Mouse (Mus musculus) layer of hippocampus, adult 9-10 months (tissue): Measurements from ENCODE around the gene Tmem171.

ENCODE experiments used
- DNase-seq: peaks from one replicate; pipeline ENCODE4 v3.0.0; 2022; ENCODE audit warnings: low spot score

The Tmem171 gene

DNA sequence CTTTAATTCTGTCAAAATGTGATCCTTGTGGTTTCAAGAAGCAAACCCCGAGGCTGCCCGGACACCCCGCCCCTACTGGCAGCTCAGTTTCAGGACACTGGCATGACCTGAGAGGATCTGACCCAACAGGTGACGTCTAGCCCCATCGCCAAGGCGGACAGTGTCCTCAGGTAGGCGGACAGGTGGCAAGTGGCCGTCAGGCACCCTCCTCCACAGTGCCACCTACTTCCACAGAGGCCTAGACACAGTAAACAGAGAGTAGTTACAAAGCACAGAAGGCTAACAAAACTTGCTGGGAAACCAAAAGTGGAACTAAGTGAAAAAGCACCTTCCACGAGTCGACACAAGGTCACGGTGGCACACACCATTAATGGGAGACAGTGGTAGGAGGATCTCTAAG lies 1.3 kb downstream of the Tmem171 start:
- no peak for DNase-seq

DNA sequence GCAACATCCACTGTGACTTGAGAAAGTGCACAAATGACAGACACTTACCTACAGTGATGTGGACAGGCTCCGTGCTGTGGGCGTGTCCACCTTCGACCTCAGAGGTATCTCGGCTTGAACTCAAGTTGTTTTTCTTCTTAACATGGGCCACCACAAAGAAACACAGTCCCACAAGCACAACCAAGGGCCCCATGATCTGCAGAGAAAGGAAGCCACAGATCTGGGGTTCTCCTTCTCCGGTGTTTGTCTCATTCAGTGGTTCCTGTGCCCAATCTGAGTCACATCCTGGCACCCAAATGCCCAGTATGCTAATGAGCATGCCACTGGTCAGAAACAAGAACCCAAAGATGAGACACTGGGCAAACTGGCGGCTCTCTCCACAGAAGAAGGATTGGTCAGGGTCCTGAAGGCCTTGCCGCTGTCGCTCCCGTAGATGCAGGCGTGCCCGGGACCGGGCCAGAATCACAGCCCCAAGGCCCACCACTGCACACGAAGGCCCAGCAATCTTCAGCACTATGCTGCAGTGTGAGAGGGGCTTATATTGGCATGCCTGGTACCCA lies 2.6 kb downstream of the Tmem171 start:
- DNase-seq: no peak

DNA sequence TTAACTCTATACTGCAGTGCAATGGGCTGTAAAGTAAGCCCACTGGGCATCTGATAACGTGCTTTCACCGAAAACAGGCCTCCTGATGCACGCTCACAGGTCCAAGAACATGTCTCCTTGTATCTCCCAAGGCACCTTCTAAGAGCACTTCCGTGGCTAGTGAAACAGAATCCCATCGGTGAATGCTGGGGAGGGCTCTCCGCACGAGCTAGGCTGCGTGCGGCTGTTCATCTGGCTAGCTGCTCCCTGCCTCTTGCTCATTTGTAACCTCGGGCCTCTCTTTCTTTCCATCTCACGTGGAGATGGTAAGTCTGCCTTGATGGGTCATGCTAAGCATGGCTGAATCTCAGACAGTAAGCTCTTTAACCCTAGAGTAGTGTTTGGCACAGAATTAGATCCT lies 3.7 kb downstream of the Tmem171 start:
- no peak for DNase-seq

DNA sequence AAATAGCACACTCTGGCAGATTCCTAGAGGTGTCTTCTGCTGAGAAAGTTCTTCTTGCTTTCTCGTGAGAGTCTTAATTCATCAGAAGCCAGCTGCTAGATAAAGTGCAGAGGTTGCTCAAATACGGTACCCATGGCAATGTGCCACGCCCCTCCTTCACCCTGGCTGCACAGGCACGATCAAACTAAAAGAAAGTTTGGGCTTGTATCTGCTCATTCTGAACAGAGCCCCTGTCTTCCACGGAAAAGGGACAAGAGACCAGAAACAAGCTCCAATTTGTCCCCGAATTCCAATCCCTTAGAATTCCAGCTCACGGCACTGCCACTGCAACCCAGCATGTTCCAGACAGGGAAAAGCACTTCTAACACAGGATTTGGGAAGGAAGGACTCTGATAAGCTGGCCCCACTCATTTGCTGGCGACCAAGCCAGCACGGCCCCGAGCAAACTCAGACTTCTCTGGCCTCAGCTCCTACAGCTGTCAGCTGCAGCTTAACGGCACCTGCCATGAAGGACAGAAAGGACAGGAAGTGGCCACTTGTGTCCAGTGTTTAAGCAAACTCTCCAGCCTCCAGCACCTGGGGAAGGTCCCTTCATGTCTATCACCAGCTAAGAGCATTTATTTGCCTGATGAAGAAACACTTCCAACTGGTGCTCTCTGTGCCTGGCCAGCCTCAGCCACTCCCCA lies 4.9 kb downstream of the Tmem171 start:
- no peak for DNase-seq

DNA sequence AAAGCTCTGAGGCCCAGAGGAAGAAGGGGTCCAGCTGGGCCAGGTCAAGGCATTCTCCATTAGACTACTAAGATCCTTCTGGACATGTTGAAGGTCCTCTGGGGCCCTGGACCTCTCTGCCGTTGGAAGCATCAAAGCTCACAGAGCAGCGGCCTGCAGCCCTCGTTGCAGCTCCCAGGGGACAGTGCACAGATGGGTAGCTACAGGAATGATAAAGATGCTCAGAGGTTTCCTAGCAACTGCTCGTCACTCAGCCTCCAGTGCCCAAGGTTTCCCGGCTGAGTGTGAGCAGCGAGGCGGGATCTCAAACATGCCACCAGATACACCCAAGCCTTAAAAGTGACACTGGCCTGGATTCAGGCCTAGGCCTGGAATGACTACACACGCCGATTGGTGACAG lies 6.7 kb downstream of the Tmem171 start:
- DNase-seq: no peak

DNA sequence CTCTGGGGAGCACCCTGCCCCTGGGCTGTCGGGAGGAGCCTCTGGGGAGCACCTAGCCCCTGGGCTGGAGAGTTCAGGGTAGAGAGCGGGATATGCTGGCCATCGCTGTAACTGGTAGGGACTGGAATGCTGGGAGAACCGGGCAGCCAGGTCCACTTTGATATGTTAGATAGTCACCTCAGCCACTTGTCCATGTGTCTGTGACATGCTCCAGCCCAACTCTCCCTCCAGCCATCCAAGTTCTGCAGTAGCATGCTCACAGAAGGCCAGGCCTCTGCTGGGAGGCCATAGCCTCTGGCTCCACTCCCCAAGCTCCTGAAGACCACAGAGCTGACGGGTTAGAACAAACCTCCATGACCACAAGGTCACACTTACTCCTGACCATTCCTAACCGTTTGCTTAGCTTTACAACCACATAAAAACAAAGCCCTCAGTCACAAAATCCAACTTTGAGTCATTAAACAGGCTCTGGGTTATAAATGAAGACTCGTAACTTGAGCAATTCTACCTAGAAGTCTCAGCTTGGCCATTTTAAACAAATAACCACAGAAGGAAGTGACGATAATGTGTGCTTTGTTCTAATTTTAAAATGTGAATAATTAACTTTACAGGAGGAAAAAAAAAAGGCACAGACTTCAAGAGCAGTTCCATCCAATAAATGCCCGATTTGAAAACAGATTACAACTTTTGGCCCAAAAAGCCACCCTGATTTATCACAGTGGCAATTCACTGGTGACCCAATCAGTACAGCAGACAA lies 10.3 kb downstream of the Tmem171 start:
- DNase-seq: no peak

DNA sequence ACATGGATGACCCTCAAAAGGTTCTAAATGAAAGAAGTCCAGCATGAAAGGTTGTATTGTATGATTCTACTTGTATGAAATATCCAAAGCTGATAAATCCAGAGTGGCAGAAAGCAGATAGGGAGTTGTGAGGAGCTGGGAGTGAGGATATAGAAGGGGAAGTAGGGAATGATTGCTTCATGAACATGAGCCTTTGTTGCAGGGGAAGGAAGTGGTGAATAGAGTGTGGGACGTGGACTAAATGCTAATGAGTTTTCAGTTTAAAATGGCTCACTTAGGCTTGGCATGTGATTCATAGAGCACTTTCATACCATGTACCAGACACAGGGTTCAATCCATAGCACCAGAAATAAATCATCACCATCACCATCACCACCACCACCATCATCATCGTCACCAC lies 11.2 kb downstream of the Tmem171 start:
- no peak for DNase-seq

DNA sequence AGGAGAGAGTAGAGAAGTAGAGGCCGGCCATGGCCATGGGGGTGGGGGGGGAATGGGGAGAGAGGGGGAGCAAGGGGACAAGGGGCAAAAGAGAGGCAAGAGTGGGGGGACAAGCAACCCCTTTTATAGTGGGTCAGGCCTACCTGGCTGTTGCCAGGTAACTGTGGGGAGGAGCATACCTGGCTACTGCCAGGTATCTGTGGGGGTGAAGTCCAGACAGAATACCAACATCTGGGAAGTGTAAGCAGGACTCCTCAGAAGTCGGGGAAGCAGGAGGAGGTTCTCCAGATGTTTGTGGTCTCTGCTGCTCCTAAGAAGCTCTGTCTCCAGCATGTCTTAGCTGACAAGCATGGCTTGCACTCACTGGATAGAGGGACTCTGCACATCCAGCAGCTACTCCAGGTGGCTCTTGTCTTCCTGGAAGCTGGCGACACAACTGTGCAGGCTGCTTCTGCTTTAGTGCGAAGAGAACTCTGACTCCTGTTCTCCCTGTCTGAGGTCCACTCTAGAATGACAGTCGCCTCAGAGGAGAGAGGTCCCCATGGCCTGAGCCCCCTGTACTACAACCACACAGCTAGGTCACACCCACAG lies 14.1 kb downstream of the Tmem171 start:
- no peak for DNase-seq

DNA sequence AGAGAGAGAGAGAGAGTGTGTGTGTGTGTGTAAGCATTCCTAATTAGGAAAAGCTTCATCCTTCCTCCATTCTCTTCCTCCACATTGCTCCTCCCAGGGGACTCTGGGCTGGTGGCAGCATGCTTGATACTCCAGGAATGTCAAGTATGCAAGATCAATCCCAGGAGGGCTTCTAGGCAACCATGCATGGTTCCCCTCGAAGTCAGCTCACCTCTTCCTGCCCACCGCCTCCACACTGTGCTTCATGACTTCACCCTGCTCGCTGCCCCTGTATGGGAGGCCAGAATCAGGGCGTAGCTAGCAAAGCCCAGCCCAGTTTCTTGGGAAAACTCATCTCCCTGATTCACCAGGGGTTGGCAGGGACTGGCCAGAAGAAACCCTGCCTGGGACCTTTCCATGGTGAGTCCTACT lies 15.0 kb downstream of the Tmem171 start:
- no peak for DNase-seq

DNA sequence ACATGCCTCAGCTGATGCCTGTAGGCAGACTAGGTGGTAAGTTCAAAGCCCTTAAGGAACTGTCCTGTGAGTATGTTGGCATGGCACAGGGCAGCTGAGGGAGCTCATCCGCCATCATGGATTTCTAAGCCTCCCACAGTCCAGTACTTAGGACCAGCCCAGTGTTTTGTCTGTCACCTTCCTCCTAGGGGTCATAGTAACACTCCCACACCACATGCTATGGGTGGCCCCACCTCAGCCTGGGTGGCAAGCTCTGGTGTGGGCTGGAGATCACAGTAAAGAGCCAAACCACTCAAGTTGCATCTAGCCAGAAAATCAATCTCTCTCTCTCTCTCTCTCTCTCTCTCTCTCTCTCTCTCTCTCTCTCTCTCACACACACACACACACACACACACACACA lies 15.4 kb downstream of the Tmem171 start:
- no peak for DNase-seq

DNA sequence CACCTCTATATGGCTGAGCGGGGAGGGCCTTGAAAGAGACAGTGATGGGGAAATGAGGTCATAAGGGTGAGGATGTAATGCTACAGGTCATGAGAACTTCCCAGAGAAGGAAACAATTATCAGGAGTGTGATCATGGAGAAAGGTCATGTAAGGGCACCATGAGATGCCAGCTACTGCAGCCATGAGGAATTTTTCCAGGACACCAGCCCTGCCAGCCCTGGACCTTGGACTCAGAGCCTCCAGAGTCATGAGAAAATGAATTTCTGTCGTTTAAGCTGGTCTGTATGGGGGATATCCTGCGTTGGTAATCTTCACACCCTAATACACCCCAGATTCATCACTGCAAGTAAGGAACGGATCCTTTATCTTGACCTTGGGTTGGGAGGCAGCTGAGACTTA lies 20.7 kb downstream of the Tmem171 start:
- DNase-seq: no peak

DNA sequence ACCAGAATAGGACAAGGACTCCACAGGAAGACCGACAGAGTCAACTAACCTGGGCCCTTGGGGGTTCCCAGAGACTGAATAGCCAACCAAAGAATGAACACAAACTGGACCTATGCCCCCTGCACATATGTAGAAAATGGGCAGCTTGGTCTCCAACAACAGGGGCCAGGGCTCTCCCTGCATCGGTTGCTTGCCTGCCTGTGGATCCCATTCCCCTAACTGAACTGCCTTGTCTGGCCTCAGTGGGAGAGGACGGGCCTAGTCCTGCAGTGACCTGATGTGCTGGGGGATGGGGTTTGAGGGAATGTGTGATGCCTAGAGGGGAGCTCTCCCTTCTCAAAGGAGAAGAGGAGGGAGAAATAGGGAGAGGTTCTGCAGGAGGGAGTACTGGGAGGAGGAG lies 25.3 kb downstream of the Tmem171 start:
- no peak for DNase-seq

DNA sequence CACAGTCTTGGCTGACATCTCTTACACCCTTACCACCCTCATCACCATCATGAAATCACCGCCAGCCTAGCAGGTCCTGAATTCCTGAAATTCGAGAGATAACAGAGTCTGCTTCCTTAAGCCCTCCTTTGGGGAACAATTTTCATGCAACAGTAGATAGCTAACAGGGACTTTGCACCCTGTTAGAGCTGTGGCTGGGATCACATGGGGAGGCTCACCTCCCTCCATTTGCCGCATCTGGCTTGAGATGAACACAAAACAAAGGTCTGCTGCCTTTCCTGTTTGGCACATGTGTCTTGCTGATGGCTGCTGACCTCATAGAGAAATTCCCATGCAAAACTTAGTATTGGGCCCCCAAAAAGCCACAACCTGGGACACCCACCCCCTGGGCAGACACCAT lies 27.3 kb downstream of the Tmem171 start:
- DNase-seq: no peak

DNA sequence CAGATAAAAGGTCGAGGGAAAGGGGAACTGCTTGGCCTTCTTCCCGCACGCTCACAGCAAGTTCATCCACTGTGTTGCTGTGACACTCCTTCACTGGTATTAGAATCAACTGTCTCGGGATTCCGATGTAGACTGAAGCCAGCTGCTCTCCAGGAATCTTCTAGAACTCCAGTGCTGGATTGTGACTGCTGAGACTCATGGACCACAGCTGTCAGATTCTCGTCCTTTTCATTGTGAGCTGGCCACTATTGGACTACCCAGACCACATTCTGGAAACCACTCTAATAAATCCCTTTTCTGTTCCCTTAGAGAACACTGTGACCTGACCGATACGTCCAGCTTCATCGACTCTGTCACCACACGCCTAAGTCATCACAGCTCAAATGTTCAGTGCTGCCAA lies 29.4 kb downstream of the Tmem171 start:
- DNase-seq: no peak

DNA sequence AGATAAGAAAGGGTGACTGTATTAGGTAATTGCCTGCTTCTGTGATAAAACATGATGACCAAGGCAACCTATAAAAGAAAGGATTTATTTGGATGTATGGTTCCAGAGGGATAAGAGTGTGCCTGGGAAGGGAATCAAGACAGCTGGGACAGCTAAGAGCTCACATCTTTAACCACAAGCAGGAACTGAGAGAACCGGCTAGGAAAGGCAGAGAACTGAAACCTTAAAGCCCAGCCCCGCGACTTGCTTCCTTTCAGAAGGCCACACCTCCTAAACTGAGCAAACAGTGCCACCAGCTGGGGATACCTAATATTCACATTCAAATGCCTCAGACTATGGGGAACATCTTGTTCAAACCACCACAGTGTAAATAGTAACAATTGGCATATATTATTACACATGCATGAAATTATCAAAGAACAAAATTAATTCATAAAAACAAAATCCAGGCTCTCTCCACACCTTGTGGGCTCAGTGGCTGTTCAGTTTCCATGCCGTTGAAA lies 32.4 kb downstream of the Tmem171 start:
- no peak for DNase-seq

DNA sequence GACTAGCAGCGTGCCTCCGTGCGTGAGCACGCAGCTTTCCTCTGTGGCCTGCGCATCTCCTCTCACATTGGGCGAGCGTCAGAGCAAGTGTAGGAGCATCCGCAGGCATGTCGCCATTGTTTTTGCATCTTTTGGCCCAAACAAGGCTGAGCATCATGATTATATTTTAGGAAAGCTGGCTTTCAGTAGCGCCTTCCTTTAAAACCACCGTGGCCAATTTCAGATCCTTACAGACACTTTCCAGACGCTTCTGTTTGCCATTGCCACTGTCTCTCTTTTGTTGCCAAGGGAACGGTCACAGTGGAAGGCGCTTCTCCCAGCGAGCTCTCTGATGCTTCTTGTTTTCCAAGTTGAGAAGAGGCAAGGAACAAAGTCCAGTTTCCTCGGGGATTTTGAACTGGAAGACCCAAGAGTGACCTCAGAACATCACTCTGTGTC lies 38.6 kb downstream of the Tmem171 start:
- no peak for DNase-seq

DNA sequence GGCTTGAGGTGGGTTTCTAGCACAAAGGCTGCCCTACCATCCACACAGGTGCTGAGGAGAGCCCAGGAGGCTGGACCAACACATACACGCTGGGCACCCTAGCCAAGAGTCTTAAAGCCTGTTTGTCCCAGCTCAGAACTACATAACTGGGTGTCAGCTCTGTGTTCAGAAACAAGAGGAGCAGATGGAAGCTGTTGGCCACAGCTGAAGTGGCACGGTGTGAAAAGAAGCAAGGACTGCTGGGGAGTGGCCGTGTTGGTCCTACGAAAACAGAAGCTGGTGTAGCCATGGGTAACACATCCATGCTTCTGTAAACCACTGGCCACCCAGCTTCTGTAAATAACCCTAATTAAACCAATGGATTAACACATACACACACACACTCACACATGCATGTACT lies 39.3 kb downstream of the Tmem171 start:
- no peak for DNase-seq

DNA sequence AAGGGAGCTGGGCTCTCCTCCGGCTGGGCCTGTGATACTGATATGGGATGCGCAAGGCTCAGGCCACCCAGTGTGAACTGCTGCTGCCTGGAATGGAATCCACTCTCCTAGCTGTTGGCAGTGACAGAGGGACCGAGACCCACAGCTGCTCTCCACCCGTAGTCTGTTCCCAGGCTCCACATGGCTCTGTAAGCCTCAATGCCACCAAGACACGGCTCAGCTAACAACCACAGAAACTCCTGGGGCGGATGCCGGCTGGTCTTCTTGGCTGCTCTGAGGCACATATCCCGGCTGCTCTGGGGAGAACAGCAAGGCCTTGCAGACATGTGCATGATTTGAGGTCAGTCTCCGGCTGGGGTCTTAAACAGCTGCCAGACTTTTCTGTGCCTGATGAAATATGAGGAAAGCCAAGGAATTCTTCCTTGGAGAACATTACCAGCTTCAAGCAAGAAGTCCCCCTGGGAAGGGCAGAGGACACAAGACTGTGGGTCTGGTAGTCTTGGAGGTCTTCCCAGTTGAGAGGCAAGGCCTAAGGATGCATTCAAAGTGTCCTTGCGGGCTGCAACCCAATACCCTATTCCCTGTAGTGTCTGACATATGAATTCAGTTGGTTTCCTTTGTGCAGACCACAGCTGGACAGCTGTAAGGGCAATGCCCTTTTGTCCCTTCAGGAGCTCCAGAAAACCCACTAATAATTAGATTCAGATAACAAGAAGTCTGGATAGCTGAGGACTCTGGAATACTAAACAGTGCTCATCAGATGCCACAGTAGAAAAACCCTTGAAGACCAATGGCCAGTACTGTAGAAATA lies 40.3 kb downstream of the Tmem171 start:
- no peak for DNase-seq

DNA sequence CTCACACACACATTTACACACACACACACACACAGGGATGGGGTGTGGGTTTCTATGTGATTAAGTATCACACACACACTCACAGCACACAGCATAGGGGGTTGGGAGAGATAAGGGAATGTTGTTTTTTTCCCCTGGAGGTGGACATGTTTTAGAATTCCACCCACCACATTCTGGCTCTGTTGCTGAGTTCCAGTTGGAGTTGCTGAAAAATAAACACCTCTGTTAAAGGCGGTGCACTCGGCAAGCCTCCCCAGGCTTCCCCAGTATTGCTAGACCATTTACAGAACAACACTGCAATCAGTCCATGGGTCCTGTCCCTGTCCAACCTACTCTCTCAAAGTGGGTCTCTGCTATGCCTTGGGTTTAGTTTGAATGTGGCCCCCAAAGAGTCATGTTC lies 42.4 kb downstream of the Tmem171 start:
- no peak for DNase-seq

DNA sequence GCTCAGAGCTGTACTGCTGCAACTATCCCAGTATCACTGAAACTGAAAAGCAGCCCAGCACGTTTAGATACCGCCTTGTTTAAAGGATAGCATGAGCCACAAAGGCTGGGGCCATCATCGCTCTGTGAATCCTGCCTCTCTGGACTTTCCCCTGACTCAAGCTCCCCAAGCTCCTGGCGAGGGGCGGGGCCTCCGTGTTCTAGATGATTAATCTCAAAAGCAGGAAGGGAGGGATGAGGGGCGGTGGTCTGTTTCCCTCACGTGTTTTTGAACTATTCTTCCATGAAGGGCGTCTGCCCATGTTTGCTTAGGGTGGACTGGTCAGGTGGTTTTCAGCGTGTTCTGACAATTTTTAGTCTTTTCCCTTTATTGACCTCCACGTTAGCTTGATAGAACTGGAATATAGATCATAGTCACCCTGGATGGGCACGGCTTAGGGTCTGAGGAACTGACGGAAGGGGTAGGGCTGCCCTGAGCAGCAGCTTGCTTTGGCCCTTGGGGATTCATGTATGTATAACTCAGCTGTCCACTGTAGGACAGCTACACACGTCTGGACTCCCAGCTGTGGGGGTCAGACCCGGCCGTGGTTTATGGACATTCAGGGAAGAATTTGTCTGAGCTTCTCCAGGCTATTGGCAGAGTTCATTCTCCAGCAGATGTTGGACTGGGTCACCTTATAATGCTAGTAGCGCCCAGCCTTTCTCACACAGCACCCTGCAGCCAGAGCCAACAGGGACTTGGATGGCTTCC lies 43.2 kb downstream of the Tmem171 start:
- no peak for DNase-seq
